In the genomic region with DNA sequence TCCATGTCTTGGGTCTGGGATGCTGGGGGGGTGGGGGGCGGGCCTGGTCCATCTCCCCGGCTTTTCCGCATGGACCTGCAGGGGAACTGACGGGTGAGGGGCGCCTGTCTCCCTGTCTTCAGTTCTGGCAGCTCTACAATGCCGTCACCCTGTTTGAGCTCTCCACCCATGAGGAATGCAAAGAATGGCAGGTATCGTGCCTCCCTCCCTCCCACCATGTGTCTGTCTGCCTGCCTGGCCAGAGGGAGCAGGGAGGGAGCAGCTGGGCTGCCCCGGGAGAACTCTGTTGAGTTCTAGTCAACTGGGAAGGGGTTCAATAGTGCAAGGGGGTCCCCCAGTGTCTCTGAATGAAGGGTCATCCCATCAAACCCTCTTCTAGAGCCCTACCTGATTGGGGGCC, we compare ENCODE assay signal across 26 mouse cellular contexts. TPM values are rescaled to one million over a fixed set of nuclear protein-coding genes. Genes with fewer than 3 reads are reported as not detected.
DNase-seq lines count a peak whose midpoint lies in the region; ATAC-seq and TF ChIP-seq lines count a peak whose summit lies in the region.
"Had no signal": no experiment of that assay in that cellular context is flagged by ENCODE, and none has a peak within 500 bp of the region (broad histone marks: within the 10 kb centered on the region; RNA-seq: fewer than 3 reads in every experiment).

No protein-coding gene starts in this region.

- ATAC-seq in embryonic facial prominence, embryonic 12.5 days (ENCODE audit: insufficient number of reproducible peaks, insufficient read depth, low FRiP score, low TSS enrichment) = peak; percentile 41; the same call in 1 of the 2 replicates
- peak; percentile 17 for ATAC-seq in Patski
- ATAC-seq: forebrain, embryonic 14.5 days; inflammation-experienced regulatory T-cells, adult 6 months; midbrain, embryonic 15.5 days had no signal

- H3K4me3 ChIP-seq in embryonic facial prominence, embryonic 12.5 days = no peak overlapping the region
- no peak overlapping the region for H3K4me3 ChIP-seq in embryonic facial prominence, embryonic 10.5 days
- no peak overlapping the region for H3K4me3 ChIP-seq in kidney, adult 2 months (ENCODE audit: insufficient read depth, low read depth, low read length)
- H3K4me3 ChIP-seq: hindbrain, embryonic 15.5 days; midbrain, embryonic 10.5 days; midbrain, embryonic 15.5 days; neural tube, embryonic 15.5 days had no signal

- TF ChIP-seq POLR2A in kidney, adult 2 months (IDR thresholded peaks at IDR 0.05; ENCODE audit: low read depth, low read length) = no peak

- in situ Hi-C loops in Patski (cut with MboI; ENCODE audit: low pct_unique_long_range_greater_than_20kb) = no loop called here

- no peaks in the 10 kb centered on the region for H3K4me1 ChIP-seq in embryonic facial prominence, embryonic 12.5 days
- peaks cover 9% of the 10 kb centered on the region; the same call in 1 of the 2 replicates for H3K4me1 ChIP-seq in embryonic facial prominence, embryonic 10.5 days
- no peaks in the 10 kb centered on the region; the same call in 1 of the 2 replicates for H3K4me1 ChIP-seq in kidney, adult 2 months (ENCODE audit: control insufficient read depth, insufficient read depth, low read length)
- H3K4me1 ChIP-seq: hindbrain, embryonic 15.5 days; neural tube, embryonic 15.5 days had no signal

- no peaks in the 10 kb centered on the region for H3K9me3 ChIP-seq in embryonic facial prominence, embryonic 12.5 days
- H3K9me3 ChIP-seq in embryonic facial prominence, embryonic 10.5 days = no peaks in the 10 kb centered on the region
- H3K9me3 ChIP-seq: hindbrain, embryonic 15.5 days; midbrain, embryonic 10.5 days; midbrain, embryonic 15.5 days; neural tube, embryonic 15.5 days had no signal

- H3K4me2 ChIP-seq in embryonic facial prominence, embryonic 12.5 days (replicated peaks) = no peak overlapping the region
- H3K4me2 ChIP-seq: hindbrain, embryonic 15.5 days; midbrain, embryonic 15.5 days; neural tube, embryonic 15.5 days had no signal

- H3K27ac ChIP-seq in embryonic facial prominence, embryonic 12.5 days = no peak overlapping the region
- H3K27ac ChIP-seq in embryonic facial prominence, embryonic 10.5 days (replicated peaks) = no peak overlapping the region
- no peak overlapping the region; the same call in 1 of the 2 replicates for H3K27ac ChIP-seq in kidney, adult 2 months (ENCODE audit: insufficient read depth, low read depth, low read length)
- H3K27ac ChIP-seq: hindbrain, embryonic 15.5 days; liver, embryonic 14.5 days; macrophage; midbrain, embryonic 10.5 days; midbrain, embryonic 15.5 days; neural tube, embryonic 15.5 days had no signal

- no peak overlapping the region for H3K9ac ChIP-seq in embryonic facial prominence, embryonic 12.5 days
- H3K9ac ChIP-seq: hindbrain, embryonic 15.5 days; liver, embryonic 14.5 days; midbrain, embryonic 15.5 days; neural tube, embryonic 15.5 days had no signal

- WGBS in embryonic facial prominence, embryonic 12.5 days = 62% methylated on average over 8 of the region's 8 CpGs
- WGBS in embryonic facial prominence, embryonic 10.5 days = 65% methylated on average over 8 of the region's 8 CpGs
- WGBS in kidney, adult 2 months = 58% methylated on average over 8 of the region's 8 CpGs

- no peaks in the 10 kb centered on the region for H3K27me3 ChIP-seq in embryonic facial prominence, embryonic 12.5 days
- H3K27me3 ChIP-seq in embryonic facial prominence, embryonic 10.5 days (replicated peaks; ENCODE audit: low read depth, poor library complexity, severe bottlenecking) = no peaks in the 10 kb centered on the region
- no peaks in the 10 kb centered on the region for H3K27me3 ChIP-seq in kidney, adult 2 months (replicated peaks; ENCODE audit: control insufficient read depth, insufficient read depth, low read length)
- no peaks in the 10 kb centered on the region for H3K27me3 ChIP-seq in Patski
- H3K27me3 ChIP-seq: CH12.LX; hindbrain, embryonic 15.5 days; midbrain, embryonic 15.5 days; neural tube, embryonic 15.5 days had no signal

- POLR2A ChIA-PET in Patski (lab: Charles Lee) = no interaction called here

- no peaks in the 10 kb centered on the region for H3K36me3 ChIP-seq in embryonic facial prominence, embryonic 12.5 days
- H3K36me3 ChIP-seq in embryonic facial prominence, embryonic 10.5 days (replicated peaks) = peaks cover 2% of the 10 kb centered on the region; the same call in 1 of the 2 replicates
- no peaks in the 10 kb centered on the region for H3K36me3 ChIP-seq in kidney, adult 2 months (ENCODE audit: control insufficient read depth, insufficient read depth, low read length)
- H3K36me3 ChIP-seq: hindbrain, embryonic 15.5 days; midbrain, embryonic 15.5 days; neural tube, embryonic 15.5 days had no signal

- no peak for TF ChIP-seq CTCF in kidney, adult 2 months (conservative IDR thresholded peaks at IDR 0.05; ENCODE audit: insufficient read depth, insufficient read length, low read depth, low read length)
- no peak for TF ChIP-seq CTCF in Patski (IDR thresholded peaks at IDR 0.05)

- CTCF ChIA-PET in Patski (lab: Charles Lee) = interaction anchor here (0.7 to 2.9 kb wide), 5 partner anchors 16 to 55 kb away, joined by 3 to 10 read pairs (median 3); a partner anchor contains a TSS

- no peak for DNase-seq in embryonic facial prominence, embryonic 10.5 days (ENCODE audit: low spot score)
- peak; percentile 44 for DNase-seq in kidney, postnatal 14 days
- no peak for DNase-seq in kidney, adult 2 months
- DNase-seq in Patski (ENCODE audit: low read depth, low spot score) (no peak), MN1 (ENCODE audit: low spot score) (no peak)
- peak; percentile 41 for DNase-seq in lung, postnatal 25 days (ENCODE audit: low spot score)
- DNase-seq in adrenal gland, adult 2 months = no peak
- DNase-seq: adrenal gland, postnatal 14 days; cerebellum, adult 11 months; cerebellum, postnatal 10 days; gastrocnemius, postnatal 14 days; kidney, adult 18-20 months; kidney, postnatal 25 days; liver; spleen, adult 18-20 months; thymus, postnatal 25 days had no signal

RNA-seq across cellular contexts. Expression of a gene that starts 16.4 kb away (rescaled TPM):
- 2.9 and 3.4 TPM in 2 replicates for polyA plus RNA-seq in embryonic facial prominence, embryonic 12.5 days (2016; fragmentation: Nextera tagmentation; extraction: Ambion mirVana)
- polyA plus RNA-seq in embryonic facial prominence, embryonic 10.5 days (2016; fragmentation: Nextera tagmentation; extraction: Ambion mirVana) = 1.2 and 2.2 TPM in 2 replicates
- 12.1 and 13.4 TPM in 2 replicates for polyA plus RNA-seq in kidney, adult 2 months (2012; rRNA removed)
- polyA plus RNA-seq in Patski (2021) = 0.33 TPM
- total RNA-seq in adrenal gland, adult 2 months (2021) = 1 to 10 TPM in 1 of 2 experiments, under 1 TPM in 1; 0.84 to 3.8 TPM
- 1.7 and 3.6 TPM in 2 replicates for polyA plus RNA-seq in adrenal gland, adult 2 months (2012; rRNA removed)

RNA-seq across cellular contexts. Expression of a gene that starts 25.9 kb away (rescaled TPM):
- 11.7 and 12.4 TPM in 2 replicates for polyA plus RNA-seq in embryonic facial prominence, embryonic 12.5 days (2016; fragmentation: Nextera tagmentation; extraction: Ambion mirVana)
- 8.1 TPM in 2 replicates for polyA plus RNA-seq in embryonic facial prominence, embryonic 10.5 days (2016; fragmentation: Nextera tagmentation; extraction: Ambion mirVana)
- 6.7 and 8.8 TPM in 2 replicates for polyA plus RNA-seq in kidney, adult 2 months (2012; rRNA removed)
- polyA plus RNA-seq in Patski (2021) = 8.1 TPM
- total RNA-seq in adrenal gland, adult 2 months (2021) = 10 to 100 TPM; 20.5 to 24.0 TPM
- 17.2 and 22.3 TPM in 2 replicates for polyA plus RNA-seq in adrenal gland, adult 2 months (2012; rRNA removed)

RNA-seq across cellular contexts. Expression of a gene that starts 47.9 kb away (rescaled TPM):
- 14.8 and 16.6 TPM in 2 replicates for polyA plus RNA-seq in embryonic facial prominence, embryonic 12.5 days (2016; fragmentation: Nextera tagmentation; extraction: Ambion mirVana)
- polyA plus RNA-seq in embryonic facial prominence, embryonic 10.5 days (2016; fragmentation: Nextera tagmentation; extraction: Ambion mirVana) = 11.3 and 11.9 TPM in 2 replicates
- polyA plus RNA-seq in kidney, adult 2 months (2012; rRNA removed) = 9.9 and 12.7 TPM in 2 replicates
- 8.1 TPM for polyA plus RNA-seq in Patski (2021)
- 10 to 100 TPM; 32.0 to 33.2 TPM for total RNA-seq in adrenal gland, adult 2 months (2021)
- polyA plus RNA-seq in adrenal gland, adult 2 months (2012; rRNA removed) = 19.0 and 32.8 TPM in 2 replicates

RNA-seq across cellular contexts. Expression of a gene that starts 53.1 kb away (rescaled TPM):
- polyA plus RNA-seq in embryonic facial prominence, embryonic 12.5 days (2016; fragmentation: Nextera tagmentation; extraction: Ambion mirVana) = 89.0 and 95.5 TPM in 2 replicates
- 79.1 and 89.3 TPM in 2 replicates for polyA plus RNA-seq in embryonic facial prominence, embryonic 10.5 days (2016; fragmentation: Nextera tagmentation; extraction: Ambion mirVana)
- 34.2 and 35.1 TPM in 2 replicates for polyA plus RNA-seq in kidney, adult 2 months (2012; rRNA removed)
- polyA plus RNA-seq in Patski (2021) = 59.3 TPM
- total RNA-seq in adrenal gland, adult 2 months (2021) = 10 to 100 TPM; 20.5 to 29.1 TPM
- 17.9 and 22.6 TPM in 2 replicates for polyA plus RNA-seq in adrenal gland, adult 2 months (2012; rRNA removed)

Comparison
In these comparisons a context has a peak if more than half of its experiments do, and no peak if none do; other contexts are left out.
1. DNase-seq: peak in kidney, postnatal 14 days (single experiment) and lung, postnatal 25 days (single experiment); none in embryonic facial prominence, embryonic 10.5 days (single experiment), kidney, adult 2 months (single experiment), Patski (single experiment), adrenal gland, adult 2 months (single experiment) and MN1 (single experiment).